Mouse (Mus musculus) liver, embryonic 12.5 days (tissue): ENCODE measurements around the gene Sds. TPM values are rescaled to one million over a fixed set of nuclear protein-coding genes. Genes with fewer than 3 reads are reported as not detected.

Source experiments
- ATAC-seq: fragments of 200-750 bp; cut with Nextera tagmentation; 2 replicates; pipeline ENCODE4 v1.8.0; 2017; ENCODE audit warnings: moderate number of reproducible peaks, mild to moderate bottlenecking, moderate library complexity
- H3K27ac ChIP-seq: fragments of 300-500 bp; sonication (generic); 2 replicates; pipeline ENCODE4 v1.5.1; 2016; ENCODE audit warnings: mild to moderate bottlenecking
- H3K27me3 ChIP-seq: fragments of 300-500 bp; sonication (generic); replicated peaks from 2 replicates; pipeline ENCODE4 v1.6.1; 2016; ENCODE audit warnings: mild to moderate bottlenecking, moderate library complexity
- H3K36me3 ChIP-seq: fragments of 300-500 bp; sonication (generic); 2 replicates; pipeline ENCODE4 v1.6.1; 2016; ENCODE audit warnings: mild to moderate bottlenecking, moderate library complexity
- H3K4me1 ChIP-seq: fragments of 300-500 bp; sonication (generic); 2 replicates; pipeline ENCODE4 v1.6.1; 2016
- H3K4me2 ChIP-seq: fragments of 300-500 bp; sonication (generic); 2 replicates; pipeline ENCODE4 v1.6.1; 2016; ENCODE audit warnings: mild to moderate bottlenecking, moderate library complexity
- H3K4me3 ChIP-seq: fragments of 300-500 bp; sonication (generic); 2 replicates; pipeline ENCODE4 v1.5.1; 2016; ENCODE audit warnings: mild to moderate bottlenecking, moderate library complexity
- H3K9ac ChIP-seq: fragments of 300-500 bp; sonication (generic); 2 replicates; pipeline ENCODE4 v1.6.1; 2016; ENCODE audit warnings: mild to moderate bottlenecking, moderate library complexity
- H3K9me3 ChIP-seq: fragments of 300-500 bp; sonication (generic); replicated peaks from 2 replicates; pipeline ENCODE4 v1.6.1; 2016; ENCODE audit warnings: mild to moderate bottlenecking, moderate library complexity
- WGBS: fragments of 180-500 bp; shearing (Covaris S2); methylation state at CpG from one replicate; pipeline ENCODE4 v1.1.7; 2016; ENCODE audit not compliant: insufficient replicate concordance; 5-methylcytosine and 5-hydroxymethylcytosine counted together
- polyA plus RNA-seq: library from polyadenylated mRNA; unstranded; fragments of >200 nt; fragmentation: Nextera tagmentation; extraction: Ambion mirVana; gene quantifications from 2 replicates; pipeline ENCODE4 v1.2.1, GENCODE M21; 2016

Sds gene
- polyA plus RNA-seq, 1 experiment from 2014 or later, result not detected

DNA sequence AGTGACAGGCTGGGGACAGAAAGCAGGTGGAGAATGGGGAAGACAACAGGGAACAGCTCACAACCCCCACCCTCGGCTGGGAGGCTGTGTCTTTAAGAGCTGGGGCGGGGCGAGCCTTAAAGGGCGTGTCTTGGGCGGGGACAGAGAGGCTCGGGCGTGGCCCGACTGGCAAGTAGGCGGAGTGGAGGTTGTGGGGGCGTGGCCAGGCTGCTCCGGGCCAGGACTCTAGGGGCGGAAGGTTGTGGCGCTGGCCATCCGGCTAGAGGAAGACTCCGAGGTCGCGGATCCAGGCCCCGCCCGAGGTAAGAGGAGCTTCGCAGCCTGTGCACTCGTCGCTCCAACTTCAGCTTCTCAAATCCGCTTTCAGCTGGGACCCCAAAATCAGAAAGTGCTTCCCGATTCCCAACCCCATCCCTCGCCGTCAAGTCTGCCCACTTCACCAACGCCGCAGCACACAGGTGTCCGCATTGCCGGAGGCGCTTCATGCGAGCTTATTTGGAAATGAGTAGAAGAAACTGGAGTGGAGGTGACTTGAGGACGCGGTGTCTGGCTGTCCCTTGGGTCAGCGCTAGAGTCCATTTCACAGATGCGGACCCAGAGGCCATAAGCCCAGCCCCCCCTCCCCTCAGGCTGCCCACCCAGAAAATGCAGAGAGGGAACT, 34.8 kb downstream of the Sds start, which contains the start of gene Slc8b1:
Gene Slc8b1, plus strand, starts transcription at position 187 of the 661 bp plus-strand sequence.
- Histone ChIP-seq H3K4me3 (peak within 1 kb of the TSS; percentile 62), H3K36me3 (no peaks in the 10 kb centered on the region), H3K4me2 (peak within 1 kb of the TSS; percentile 84), H3K27me3 (no peaks in the 10 kb centered on the region; the same call in 1 of the 2 replicates), H3K9me3 (no peaks in the 10 kb centered on the region), H3K4me1 (peaks cover 51% of the 10 kb centered on the region), H3K27ac (peak within 1 kb of the TSS; percentile 7; the same call in 1 of the 2 replicates), H3K9ac (peak within 1 kb of the TSS; percentile 61)
- peak; percentile 89 for ATAC-seq
- under 1% methylated on average over 36 of the region's 36 CpGs for WGBS

DNA sequence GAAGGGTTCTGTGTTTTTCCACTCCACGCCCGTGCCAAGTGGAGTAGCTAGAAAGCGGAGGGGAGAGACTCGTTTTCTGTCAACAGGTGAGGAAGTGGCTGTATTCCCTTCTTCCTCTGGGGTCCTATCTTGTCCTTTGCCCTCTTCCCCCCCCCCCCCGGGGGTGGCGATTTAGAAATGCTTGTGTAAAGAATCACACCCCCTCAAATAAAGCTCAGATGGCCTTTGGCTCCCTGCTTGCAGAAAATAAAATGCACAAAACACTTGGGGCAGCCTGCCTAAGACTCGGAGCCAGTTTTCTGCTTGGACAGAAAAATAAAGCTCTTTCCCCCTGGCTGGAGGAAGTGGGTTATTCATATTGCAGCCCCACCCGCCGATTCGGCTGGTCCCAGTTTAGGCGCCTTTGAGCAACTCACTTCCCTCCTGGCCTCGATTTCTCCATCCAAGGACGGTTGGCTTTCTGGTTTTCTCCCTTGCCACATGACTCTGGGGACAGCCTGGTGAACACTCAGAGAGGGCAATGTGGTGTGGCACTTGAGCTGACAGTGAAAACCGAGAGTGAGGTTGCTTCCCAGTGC, 35.4 kb downstream of the Sds start:
- 8% methylated on average over 14 of the region's 14 CpGs for WGBS

DNA sequence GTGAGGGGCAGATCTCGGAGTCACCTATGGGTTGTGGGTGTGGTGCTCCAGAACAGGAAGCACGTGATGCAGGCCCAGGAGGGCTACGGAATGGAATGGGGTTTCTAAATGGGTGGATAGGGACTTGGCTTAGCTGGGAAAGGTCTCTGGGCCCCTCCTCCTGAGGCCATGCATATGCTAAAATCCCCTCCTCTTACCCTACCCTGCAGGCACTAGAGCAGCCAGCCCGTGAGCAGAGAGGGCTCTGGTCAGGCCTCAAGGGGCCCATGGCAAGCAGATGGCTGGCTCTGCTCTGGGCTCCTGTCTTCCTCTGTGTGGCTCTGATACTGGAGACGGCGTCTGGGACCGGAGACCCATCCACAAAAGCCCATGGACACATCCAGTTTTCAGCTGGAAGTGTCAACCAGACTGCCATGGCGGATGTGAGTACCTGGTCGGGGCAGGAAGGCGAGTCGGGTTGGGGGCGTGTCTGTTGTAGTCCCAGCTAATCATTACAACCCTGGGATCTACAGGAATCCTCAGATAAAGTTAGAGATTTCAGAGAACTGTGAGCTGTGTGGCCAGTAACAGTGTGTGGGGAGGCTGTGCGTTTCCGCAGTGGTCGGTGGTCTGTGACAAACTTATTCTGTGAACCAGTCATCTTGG, 36.7 kb downstream of the Sds start:
- WGBS, result 58% methylated on average over 15 of the region's 15 CpGs
- Histone ChIP-seq H3K36me3 (no peaks in the 10 kb centered on the region), H3K9ac (no peak overlapping the region), H3K9me3 (no peaks in the 10 kb centered on the region), H3K27me3 (no peaks in the 10 kb centered on the region; the same call in 1 of the 2 replicates), H3K4me3 (no peak overlapping the region), H3K4me2 (peak overlapping the region; percentile 18; the same call in 1 of the 2 replicates), H3K4me1 (peaks cover 63% of the 10 kb centered on the region), H3K27ac (no peak overlapping the region)
- ATAC-seq, result no peak

More for the DNA sequence above, 35.4 kb downstream of the Sds start:
- H3K4me3 ChIP-seq, result peak overlapping the region; percentile 62
- no peaks in the 10 kb centered on the region for H3K9me3 ChIP-seq
- peak overlapping the region; percentile 84 for H3K4me2 ChIP-seq
- ATAC-seq, result no peak
- no peaks in the 10 kb centered on the region for H3K36me3 ChIP-seq
- H3K9ac ChIP-seq, result peak overlapping the region; percentile 61
- H3K27me3 ChIP-seq, result no peaks in the 10 kb centered on the region; the same call in 1 of the 2 replicates
- H3K27ac ChIP-seq, result peak overlapping the region; percentile 7; the same call in 1 of the 2 replicates
- peaks cover 57% of the 10 kb centered on the region for H3K4me1 ChIP-seq

DNA sequence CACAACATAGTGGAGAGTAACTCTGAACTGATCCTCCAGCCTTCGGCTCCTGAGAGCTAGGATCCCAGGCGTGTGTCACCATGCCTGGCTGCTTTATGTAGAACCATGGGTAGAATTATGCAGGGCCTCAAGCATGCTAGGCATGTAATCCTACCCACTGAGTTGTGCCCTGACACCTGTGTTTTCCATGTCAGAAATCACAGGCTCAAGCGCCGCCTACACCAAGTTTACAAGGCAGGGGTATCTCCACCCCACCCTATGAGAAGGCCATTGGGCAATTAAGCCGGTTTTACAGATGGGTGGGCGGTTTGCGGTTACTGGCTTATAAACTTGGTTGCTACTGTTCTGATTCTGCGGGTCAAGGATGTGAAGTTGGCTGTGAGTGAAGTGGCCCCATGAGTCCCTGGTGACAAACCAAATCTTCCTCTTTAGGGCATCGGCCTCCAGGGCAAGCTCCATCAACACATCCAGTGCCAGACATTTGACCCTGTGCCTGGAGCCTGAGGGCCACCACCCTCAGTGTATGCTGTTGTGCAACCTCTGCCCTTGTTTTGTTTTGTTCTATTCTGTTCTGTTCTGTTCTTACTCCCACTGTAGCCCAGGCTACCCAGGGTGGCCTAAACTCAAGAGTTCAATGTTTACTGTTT, 37.8 kb downstream of the Sds start:
- WGBS, result 83% methylated on average over 9 of the region's 9 CpGs
- no peak for ATAC-seq
- H3K9me3 ChIP-seq, result no peaks in the 10 kb centered on the region
- H3K4me1 ChIP-seq, result peaks cover 63% of the 10 kb centered on the region
- H3K4me3 ChIP-seq, result no peak overlapping the region
- no peaks in the 10 kb centered on the region; the same call in 1 of the 2 replicates for H3K27me3 ChIP-seq
- H3K27ac ChIP-seq, result no peak overlapping the region
- no peaks in the 10 kb centered on the region for H3K36me3 ChIP-seq
- H3K9ac ChIP-seq, result no peak overlapping the region
- no peak overlapping the region for H3K4me2 ChIP-seq

DNA sequence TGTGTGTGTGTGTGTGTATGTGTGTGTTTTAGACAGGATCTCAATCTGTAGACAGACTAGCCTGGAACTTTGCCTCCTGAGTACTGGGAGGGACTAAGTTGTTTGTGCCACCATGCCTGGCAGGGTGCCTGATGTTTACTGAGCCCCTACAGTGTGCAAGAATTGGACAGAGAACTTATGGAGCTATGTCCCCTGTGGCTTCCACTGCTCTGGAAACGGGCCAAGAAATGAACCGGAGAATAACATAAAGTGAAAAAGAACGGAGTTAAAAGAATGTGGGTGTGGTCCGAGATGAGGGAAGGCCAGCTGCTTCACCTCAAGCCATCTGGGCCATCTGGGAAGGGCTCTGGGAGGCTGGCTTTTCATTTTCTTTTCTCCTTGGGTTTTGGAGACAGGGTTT, 38.4 kb downstream of the Sds start:
- WGBS, result 62% methylated on average over 4 of the region's 4 CpGs
- peaks cover 63% of the 10 kb centered on the region for H3K4me1 ChIP-seq

DNA sequence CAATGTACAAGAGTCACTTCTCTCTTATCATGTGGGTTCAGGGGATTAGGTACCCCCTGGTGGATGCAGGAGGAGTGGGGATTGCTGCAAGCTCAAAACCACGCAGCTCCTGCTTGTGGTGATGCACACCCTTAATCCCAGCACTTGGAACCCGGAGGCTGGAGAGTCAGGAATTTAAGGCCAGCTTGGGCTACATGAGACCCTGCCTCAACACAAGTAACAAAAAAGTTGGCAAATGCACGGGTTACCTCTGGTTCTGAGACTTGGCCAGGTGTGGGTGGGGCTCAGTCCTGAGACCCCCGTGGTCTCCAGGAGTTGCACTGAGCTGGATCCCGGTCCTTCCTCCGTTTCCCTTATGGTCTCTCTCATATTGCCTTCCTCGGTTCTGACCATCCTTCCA, 39.1 kb downstream of the Sds start:
- Histone ChIP-seq H3K9me3 (no peaks in the 10 kb centered on the region), H3K9ac (no peak overlapping the region), H3K4me3 (no peak overlapping the region), H3K4me1 (peaks cover 61% of the 10 kb centered on the region), H3K27me3 (no peaks in the 10 kb centered on the region; the same call in 1 of the 2 replicates), H3K36me3 (peaks cover 6% of the 10 kb centered on the region), H3K27ac (no peak overlapping the region), H3K4me2 (no peak overlapping the region)
- 78% methylated on average over 7 of the region's 7 CpGs for WGBS
- no peak for ATAC-seq

More for the DNA sequence above, 38.4 kb downstream of the Sds start:
- no peak for ATAC-seq
- Histone ChIP-seq H3K4me3 (no peak overlapping the region), H3K9ac (no peak overlapping the region), H3K4me2 (no peak overlapping the region), H3K27ac (no peak overlapping the region), H3K9me3 (no peaks in the 10 kb centered on the region), H3K27me3 (no peaks in the 10 kb centered on the region; the same call in 1 of the 2 replicates), H3K36me3 (no peaks in the 10 kb centered on the region)

DNA sequence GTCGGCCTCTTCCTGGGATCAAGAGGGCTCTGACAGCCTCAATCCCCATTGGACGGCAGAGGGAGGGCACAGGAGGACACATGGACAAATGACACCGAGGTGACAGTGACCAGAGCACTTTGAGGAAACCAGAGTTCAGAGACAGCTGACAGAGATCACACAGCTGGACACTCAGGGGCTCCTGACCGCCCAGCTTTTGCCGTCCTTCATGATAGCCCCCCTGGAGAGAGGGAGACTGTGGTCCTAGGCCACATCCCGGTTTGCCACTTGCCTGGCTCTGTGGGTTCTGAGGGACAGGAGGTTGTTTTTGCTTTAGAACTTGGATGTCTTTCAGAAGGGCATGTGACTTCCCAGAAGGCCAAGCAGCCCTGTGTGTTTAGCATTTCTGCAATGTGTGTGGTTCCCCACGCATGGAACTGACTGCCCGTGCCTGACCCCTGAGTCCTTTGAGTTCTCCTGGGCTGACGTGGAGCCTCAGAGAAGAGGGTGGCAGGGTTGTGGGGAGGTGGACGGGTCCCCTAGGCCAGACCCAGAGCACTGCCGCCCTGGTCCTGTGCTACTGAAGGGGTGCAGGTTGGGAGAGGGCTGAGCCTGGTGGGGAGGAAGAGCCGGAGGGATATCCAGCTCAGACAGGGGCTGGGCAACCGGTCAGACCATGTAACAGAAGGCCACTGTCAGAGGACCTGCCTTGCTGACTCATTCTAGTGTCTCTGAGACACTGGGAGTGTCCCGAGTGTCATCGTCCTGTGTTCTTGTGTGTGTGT, 40.1 kb downstream of the Sds start:
- no peak overlapping the region; the same call in 1 of the 2 replicates for H3K9ac ChIP-seq
- H3K27ac ChIP-seq, result peak overlapping the region; percentile 54; the same call in 1 of the 2 replicates
- no peak overlapping the region for H3K4me2 ChIP-seq
- peaks cover 51% of the 10 kb centered on the region for H3K4me1 ChIP-seq
- no peaks in the 10 kb centered on the region; the same call in 1 of the 2 replicates for H3K27me3 ChIP-seq
- peak; percentile 21; the same call in 1 of the 2 replicates for ATAC-seq
- H3K4me3 ChIP-seq, result no peak overlapping the region
- WGBS, result 51% methylated on average over 15 of the region's 15 CpGs
- no peaks in the 10 kb centered on the region for H3K9me3 ChIP-seq
- H3K36me3 ChIP-seq, result peaks cover 7% of the 10 kb centered on the region

DNA sequence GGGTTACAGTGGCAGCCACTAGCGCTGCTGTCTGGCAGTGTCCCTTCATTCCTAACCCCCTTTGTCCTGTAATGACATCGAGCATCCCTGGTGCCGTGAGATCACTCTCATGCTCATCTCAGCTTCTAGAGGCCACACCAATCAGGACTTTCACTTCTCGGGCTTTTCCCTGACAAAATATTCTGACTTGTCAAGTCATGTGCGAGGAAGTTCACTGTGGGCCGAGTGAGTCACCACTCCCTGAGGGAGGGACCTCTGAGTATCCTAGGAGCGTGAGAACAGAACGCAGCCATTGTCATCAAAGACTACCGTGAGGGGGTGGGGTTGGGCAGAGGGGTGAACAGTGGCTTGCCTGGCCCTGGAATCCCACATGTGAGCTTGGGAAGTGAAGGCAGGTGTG, 41.2 kb downstream of the Sds start:
- H3K9ac ChIP-seq, result no peak overlapping the region
- H3K4me3 ChIP-seq, result no peak overlapping the region
- 61% methylated on average over 9 of the region's 9 CpGs for WGBS
- H3K27ac ChIP-seq, result no peak overlapping the region
- ATAC-seq, result no peak
- peaks cover 15% of the 10 kb centered on the region for H3K36me3 ChIP-seq
- H3K27me3 ChIP-seq, result no peaks in the 10 kb centered on the region
- no peaks in the 10 kb centered on the region for H3K9me3 ChIP-seq
- no peak overlapping the region for H3K4me2 ChIP-seq
- peaks cover 43% of the 10 kb centered on the region for H3K4me1 ChIP-seq

DNA sequence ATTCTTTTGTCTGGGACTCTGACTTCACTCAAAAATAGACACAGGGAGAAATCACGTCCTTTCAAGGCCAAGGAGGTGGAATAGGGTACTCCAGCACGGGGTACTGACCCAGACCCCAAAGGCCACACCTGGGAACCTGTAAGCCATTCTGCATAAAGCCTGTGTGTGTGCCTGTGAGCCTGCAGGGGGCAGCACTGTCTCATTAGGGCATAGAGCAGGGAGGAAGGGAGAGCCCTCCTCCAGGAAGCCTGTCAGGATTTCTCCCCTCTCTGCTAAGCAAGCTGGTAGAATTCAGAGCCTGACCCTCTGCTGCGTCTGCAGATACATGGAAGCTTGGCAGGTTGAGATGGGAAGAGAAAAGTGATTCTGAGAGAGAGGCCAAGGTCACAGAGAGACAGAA, 46.3 kb downstream of the Sds start:
- Histone ChIP-seq H3K36me3 (peaks cover 32% of the 10 kb centered on the region), H3K4me1 (peaks cover 34% of the 10 kb centered on the region), H3K4me2 (no peak overlapping the region), H3K9ac (no peak overlapping the region), H3K27ac (no peak overlapping the region), H3K9me3 (no peaks in the 10 kb centered on the region), H3K4me3 (no peak overlapping the region), H3K27me3 (no peaks in the 10 kb centered on the region)
- ATAC-seq, result no peak
- 64% methylated on average over 3 of the region's 3 CpGs for WGBS

DNA sequence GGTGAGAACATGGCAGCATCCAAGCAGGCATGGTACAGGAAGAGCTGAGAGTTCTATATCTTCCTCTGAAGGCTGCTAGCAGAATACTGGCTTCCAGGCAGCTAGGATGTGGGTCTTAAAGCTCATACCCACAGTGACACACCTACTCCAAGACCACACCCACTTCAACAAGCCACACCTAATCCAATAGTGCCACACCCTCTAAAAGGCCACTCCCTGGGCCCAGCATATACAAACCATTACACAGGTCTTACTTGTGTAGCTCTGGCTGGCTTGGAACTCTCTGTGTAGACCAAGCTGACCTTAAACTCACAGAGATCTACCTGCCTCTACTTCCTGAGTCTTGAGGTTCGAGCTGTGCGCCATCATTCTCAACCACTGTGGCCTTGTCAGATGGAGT, 48.4 kb downstream of the Sds start:
- Histone ChIP-seq H3K36me3 (peaks cover 35% of the 10 kb centered on the region), H3K9me3 (no peaks in the 10 kb centered on the region), H3K4me3 (no peak overlapping the region), H3K27ac (0 out of 2 replicates have a peak overlapping the region, but pooled peaks have one; percentile 1), H3K27me3 (no peaks in the 10 kb centered on the region), H3K4me1 (peaks cover 34% of the 10 kb centered on the region), H3K4me2 (no peak overlapping the region), H3K9ac (no peak overlapping the region)
- WGBS, result 90% methylated on average over 2 of the region's 2 CpGs
- ATAC-seq, result peak; percentile 77

DNA sequence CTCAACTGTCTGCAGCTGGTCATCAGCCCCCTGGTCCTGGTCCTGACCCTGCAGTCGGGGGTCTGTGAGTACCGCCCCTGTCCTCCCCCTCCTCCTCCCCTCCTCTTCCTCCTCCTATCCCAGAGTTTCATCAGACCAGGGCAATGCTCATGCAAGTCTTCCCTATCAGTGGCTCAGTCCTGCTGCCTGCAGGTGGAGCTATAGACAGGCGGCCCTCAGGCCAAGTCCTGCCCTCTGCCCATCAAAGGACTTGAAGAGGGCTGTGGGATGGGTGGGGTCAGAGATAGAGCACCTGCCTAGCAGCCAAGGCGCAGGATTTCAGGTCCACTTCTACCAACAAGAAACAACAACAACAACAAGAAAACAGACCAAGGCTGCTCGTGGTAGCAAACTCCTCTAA, 49.4 kb downstream of the Sds start:
- WGBS, result 29% methylated on average over 5 of the region's 5 CpGs
- no peaks in the 10 kb centered on the region for H3K9me3 ChIP-seq
- H3K36me3 ChIP-seq, result peaks cover 29% of the 10 kb centered on the region
- ATAC-seq, result peak; percentile 53; the same call in 1 of the 2 replicates
- H3K9ac ChIP-seq, result no peak overlapping the region; the same call in 1 of the 2 replicates
- no peaks in the 10 kb centered on the region for H3K27me3 ChIP-seq
- no peak overlapping the region for H3K4me2 ChIP-seq
- no peak overlapping the region for H3K4me3 ChIP-seq
- no peak overlapping the region for H3K27ac ChIP-seq
- H3K4me1 ChIP-seq, result peaks cover 34% of the 10 kb centered on the region
